Mouse (Mus musculus): ENCODE data around the gene Crip1. TPM values are rescaled to one million over a fixed set of nuclear protein-coding genes. Genes with fewer than 3 reads are reported as not detected.

Gene Crip1
- total RNA-seq, 2 experiments from 2014 or later, result 301 to 312 TPM

DNA sequence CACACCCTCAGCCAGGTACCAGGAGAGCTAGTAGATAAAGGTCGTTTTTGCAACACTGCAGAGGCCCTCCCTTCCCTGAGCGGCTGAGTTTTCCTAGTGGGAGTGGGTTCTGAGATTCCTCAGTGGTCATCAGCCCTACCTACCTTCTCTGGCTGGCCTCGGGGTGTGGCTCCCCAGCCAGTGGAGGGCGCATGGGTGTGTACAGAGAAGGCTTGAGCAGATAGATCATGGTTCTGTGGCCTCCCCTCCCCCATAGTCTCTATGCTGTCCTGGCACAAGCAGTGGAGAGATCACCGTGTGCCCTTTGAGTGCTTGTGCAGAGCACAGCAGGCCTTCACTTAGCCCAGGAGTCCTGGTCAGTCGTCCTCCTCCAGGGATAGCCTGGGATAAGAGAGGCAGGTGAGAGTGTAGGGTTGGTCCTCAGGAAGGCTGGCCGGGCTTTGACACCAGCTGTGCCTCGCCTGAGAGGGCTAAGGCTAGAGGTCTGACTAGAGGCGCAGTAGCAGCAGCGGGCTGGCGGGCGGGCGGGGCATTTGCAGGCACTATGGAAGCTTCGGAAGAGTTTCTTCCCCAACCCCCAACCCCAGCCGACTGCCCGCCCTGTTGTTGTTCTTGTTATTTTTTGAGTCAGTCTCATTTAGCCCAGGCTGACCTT, 2.4 kb downstream of the Crip1 start:
- peak; percentile 79 for DNase-seq

DNA sequence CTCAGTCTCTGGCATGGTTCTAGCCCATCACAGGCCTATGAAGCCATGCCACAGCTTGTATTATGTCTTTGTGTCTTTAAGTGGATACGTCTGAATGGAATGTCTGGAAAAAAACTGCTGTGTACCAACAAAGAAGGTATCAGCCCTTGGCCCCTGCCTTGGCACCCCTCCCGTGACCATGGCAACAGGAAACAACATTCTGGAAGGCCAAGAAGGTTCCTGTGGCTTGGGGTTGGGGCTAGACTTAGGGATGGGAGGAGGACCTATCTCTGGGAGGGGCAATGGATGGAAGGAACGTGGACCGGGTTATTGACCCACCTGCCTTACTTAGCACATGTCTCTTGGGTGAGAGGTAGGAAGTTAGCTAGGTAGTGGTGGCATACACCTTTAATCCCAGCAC, 3.2 kb downstream of the Crip1 start:
- peak; percentile 63 for DNase-seq

DNA sequence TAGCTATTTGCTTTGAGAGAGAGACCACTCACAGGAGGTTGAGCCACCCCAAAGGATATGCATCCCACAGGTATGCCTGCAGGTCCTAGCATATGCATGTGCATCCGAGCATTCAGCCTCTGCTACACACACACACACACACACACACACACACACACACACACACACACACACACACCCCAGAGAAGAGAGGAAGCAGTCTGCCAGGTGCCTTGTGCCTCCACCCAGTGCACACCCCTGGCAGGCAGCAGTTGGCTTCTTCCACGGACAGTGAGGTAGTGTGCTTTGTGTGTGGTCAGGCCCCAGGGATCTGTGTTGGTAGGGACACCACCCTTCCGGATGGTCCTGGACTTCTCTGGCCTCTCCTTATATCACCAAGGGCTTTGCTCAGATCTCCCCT, 3.8 kb downstream of the Crip1 start:
- no peak for DNase-seq

DNA sequence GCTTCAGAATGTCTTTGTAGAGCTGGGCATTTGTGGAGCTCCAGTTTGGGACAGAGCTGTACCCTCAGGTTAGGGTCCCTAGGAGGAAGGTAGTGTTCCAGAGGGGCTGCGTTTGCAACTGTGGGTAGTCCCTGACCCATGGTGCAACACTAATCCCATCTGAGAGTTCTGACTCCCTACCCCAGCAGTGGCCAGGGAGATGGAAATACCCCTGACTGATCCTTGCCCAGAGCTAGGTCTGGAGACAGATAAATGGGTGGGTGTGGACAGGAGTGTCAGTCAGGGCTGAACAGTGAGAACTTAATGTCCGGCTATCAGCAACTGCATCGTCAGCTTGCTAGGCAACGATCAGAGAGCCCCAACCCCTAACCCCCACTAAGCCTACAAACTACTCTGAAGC, 4.5 kb downstream of the Crip1 start:
- no peak for DNase-seq

DNA sequence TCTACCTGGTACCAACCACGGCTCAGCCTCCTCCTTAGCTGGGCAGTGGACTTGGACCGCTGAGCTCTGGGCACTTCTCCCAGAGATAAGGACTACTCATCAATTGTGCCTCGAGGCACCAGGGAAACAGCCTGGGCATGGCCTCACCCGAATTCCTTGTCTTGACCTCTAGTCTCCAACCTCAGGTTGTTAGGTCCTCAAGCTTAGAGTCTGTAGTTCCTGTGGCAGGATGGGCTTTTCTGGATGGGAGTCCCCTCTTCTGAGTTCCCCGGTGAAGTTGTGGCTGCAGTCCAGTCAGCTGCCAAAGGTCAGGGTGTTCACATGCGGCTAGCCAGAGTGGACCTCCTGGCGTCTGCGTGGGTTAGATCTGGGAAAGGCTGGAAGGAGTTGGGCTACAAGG, 4.9 kb downstream of the Crip1 start:
- peak; percentile 36 for DNase-seq

DNA sequence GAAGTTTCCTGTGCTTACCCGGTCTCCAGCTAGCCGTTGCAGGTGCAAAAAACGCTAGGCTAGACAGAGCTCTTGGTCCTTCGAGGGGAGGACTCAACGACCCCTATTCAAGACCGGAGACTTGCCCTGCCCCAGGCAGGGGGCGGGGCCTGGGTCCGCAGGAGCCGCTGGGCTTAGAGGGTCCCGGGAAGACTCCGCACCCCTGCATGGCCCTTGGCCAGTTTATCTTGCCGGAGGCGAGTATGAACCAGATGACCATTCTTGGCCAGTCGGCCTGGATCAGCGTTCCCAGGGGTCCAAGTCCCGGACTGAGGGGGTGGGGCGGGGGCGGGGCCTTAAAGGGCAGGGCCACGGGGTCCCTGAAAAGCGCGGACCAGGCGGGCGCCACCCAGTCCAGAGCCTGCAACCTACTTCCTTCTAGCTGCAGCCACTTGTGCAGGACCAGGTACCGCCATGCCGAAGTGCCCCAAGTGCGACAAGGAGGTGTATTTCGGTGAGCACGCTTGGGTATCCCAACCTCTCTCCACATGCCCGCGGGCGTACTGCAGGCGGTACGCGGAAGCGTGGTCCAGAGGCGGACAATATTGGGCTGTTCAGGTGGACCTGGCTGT, 5.7 kb downstream of the Crip1 start:
- peak; percentile 68 for DNase-seq

DNA sequence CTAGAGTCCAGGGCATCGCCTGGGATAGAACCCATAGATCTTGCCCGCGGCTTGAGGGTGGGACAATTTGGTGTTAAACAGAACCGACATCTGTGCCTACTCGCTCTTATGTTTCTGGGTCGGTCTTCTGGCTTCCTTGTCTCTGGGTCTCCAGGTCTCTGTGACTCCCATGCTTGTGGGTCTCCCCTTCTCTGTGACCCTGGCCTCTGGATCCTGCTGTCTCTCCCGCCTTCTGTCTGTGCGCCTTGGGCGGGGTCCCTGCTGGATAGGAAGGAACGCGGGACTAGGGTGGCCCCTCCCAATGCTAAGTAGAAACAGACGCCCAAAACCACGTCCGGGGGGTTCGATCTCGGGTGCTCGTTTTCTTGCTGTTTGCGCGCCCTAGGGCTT, 6.2 kb downstream of the Crip1 start:
- peak; percentile 53 for DNase-seq

DNA sequence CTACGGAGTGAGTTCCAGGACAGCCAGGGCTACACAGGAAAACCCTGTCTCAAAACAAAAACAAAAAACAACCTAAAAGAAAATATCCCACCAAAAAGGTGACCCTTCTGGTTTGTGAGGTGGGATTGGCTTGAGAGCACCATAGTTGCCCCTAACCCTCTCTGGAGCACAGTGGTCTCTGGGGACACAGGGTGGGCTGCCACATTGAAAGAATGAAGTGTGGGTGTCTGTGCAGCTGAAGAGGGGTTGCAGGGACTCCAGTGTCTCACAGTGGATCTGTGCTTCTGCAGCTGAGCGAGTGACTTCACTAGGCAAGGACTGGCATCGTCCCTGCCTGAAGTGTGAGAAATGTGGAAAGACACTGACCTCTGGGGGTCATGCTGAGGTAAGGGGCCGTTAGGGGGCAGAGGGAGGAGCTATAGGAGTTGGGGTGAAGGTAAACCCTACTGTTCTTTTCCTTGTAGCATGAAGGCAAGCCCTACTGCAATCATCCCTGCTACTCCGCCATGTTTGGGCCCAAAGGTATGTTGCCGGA, 6.9 kb downstream of the Crip1 start:
- no peak for DNase-seq

DNA sequence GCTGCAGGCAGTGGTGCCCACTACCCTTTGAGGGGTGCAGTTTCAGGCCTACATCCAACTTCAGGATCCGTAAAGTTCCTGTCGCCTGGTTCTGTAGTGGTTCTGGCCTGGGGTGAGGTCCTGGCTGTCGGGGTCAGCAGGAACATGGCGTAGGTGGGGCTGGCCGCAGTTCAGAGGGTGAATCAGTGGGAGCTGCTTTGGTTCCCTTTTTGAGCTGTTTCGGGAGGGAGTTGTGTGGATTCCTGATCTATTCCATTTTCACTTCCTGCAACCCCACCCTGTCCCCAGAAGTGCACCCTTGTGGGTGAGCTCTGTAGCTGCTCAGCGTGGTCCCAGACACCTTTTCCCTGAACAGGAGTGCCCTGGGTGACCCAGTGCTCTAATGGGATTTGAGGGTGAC, 7.9 kb downstream of the Crip1 start:
- DNase-seq, result no peak

DNA sequence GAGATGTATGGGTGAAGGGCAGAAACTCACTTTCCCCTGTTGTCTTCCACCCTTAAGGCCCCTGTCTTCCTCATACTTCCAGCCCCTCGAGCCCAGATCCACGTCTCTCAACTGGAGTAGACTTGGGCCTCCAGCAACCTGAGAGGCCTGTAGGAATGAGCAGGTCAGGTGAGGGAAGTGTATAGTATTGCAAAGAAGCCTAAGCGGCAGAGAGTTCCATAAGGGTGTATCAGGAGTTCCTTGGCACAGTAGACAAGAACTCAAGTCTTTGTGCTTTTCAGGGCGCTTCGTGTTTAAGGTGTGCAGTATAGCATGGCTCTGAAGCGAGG, 8.6 kb downstream of the Crip1 start:
- DNase-seq, result no peak

DNA sequence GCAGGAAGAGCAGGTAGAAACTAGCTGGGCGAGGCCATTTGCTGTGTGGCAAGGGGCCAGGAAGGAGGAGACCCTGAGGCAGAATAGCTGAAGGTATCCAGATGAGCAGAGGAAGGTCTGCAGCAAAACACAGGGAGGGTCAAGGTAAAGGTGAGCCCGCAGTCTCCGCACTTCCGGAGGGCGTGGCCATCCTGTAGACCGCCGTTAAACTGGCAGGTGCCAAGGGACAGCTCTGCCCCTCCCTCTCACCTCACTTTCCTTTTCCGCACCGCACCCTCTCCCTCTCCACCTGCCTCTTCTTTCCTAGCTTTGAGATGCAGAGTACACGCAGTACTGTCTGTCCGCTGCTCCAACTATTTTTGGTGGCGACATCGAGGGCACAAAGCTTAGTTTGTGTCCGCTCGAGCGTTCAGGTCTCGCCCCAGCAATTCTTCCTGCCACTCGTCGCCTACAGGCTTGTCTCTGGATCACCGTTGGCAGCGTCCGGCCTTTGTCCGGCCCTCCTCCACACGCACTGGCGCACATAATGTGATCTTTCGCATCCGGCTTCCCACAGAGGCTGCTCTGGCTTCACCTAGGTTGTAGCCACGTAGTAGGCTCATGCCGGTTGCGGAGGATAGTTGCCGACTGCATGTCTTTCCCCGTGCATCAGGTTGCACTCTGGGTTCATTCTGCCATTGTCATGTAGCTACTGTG, 9.1 kb downstream of the Crip1 start:
- DNase-seq, result peak; percentile 67

DNA sequence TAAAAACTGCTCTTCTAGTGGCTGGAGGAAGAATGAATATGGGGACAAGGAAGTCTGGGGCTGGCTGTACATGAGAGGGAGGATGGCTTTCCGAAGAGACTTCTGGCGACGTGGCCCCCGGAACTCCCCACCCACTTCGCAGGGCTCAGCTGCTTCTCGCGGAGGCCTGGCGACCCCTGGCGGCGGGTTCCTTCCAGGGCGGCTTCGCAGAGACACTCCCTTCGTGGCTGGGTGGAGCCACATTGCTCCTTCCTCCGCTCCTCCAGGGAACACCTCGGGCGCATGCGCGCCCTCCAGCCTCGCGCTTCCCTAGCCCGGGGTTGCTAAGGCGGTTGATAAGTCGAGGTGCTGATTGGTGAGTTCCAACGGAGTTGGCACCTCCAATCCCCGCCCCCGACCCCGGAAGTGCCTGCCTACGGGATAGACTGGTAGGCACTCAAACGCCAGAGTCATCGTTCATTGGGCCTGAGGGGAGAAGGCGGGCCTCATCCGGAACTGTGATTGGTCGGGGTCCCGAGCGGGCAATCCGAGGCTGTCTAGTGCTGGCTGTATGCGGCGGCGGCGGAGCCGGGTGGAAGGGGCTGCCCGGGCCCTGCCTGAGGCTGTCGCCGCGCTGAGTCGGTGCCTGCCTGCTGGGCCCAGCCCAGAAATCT, 9.9 kb downstream of the Crip1 start, which contains the start of gene Tedc1:
Gene Tedc1 (plus strand): TSS at position 535 of the 653 bp plus-strand sequence.
- peak; percentile 100 for DNase-seq

DNA sequence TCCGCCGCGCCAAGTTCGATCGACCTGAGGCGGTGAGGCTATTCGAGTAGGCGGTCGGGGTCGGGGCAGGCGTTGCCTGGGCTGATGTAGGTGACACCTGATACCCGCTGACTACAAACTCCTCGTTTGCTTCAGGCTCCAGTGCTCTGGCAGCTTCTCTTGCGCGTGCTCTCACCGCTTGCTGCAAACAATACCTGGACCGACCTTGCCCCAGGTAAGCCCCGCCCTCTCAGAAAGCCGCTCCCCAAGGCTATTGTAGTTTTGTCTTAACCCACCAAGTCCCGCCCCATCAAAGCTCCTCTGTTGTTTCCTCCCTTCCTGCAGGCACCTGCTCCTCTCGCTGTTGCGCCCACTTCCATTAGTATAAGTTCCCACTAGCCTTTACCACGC, 10.4 kb downstream of the Crip1 start:
- DNase-seq, result no peak

DNA sequence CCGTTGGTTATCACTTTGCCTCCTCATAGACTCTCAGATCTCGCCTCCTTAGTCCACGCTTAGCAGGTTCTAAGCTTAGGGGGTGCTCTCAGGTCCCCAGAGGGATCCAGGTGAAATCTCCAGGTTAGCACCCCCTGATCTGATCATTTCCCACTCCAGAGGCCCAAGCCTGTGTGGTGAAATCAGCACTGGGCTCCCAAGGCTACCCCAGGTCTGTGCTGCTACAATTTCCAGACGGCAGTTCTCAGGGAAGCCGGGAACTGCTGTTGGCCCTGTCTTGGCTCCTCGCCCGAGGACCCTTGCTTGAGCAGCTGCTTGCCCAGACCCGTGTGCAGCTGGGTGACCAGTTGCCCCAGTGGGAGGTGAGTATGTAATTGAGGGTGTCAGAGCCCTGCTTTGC, 10.9 kb downstream of the Crip1 start:
- peak; percentile 37 for DNase-seq

DNA sequence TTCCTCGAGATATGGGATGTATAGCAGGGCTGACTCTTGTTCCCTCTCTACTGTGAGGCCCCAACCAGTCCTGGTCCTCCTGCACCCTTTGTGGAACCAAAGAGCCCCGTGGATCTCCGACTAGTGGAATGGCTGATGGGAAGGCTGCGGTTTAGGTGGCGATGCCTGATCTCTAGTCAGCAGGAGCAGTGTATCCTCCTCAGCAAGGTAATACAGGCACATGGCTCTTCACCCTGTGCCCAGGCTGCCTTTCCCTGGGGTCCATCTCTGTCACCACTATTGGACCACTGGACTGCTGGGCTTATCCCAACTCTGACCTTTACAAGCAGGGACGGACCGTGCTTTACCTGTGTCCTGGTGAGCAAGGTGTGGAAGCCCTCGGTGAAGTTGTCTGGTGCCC, 11.4 kb downstream of the Crip1 start:
- no peak for DNase-seq

DNA sequence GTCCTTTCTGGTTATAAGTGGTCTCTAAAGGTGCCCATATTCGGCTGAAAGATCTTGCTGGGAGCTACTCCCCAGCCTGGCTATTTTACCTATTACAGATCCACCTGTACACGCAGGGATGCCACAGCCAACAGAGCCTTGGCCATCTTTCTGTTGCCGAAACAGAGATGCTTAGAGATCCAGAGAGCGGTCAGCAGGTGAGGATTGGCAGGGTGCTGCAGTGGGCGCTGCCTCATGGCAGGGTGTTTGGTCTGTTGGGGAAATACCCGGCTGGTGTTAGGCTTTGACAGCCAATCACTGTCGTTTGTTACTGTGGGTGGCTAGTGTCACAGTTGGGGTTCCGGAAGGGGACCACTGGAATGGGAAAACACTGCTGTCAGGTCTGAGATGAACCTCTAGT, 11.9 kb downstream of the Crip1 start:
- no peak for DNase-seq

DNA sequence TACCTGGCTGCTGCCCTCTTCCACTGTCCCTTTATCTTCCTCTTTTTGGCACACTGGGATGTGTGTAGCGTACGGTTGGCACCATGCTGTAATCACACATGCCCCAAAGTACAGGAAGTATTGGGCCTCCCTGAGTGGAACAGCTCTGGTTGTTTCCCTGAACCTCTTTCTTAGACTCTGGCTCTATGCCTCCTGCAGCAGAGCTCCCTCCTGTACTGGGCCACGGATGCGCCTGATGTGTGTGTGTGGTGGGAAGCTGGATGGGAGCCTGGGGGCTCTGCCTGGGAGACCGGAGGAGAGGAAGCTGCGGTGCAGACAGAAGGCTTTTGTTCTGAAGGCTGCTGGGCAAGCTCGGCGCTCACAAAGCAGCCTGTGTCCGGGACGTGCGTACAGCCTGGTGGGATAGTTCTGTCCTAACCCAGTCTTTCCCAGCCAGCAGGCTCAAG, 17.5 kb downstream of the Crip1 start:
- peak; percentile 24 for DNase-seq

DNA sequence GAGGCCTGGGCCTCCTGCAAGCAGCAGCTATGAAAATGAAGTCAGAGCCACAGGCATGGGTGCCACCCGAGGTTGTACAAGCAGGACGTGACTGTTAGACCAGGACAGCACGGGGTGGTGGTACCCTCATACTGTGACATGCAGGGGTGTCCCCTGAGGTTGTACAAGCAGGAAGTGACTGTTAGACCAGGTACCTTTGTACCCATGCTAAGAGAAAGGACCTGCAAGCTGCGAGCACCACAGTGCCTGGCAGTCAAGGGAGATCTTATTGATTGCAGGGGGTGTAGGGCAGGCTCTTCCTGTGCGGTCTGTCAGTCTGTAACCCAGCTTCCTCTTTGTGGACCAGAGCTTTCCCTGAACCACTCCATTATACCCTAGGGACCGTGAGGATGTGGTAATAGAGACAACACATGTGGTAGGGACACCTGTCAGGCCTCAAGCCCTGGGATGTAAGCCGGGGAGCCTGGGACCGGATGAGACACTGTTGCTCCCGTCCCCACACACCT, 22.0 kb downstream of the Crip1 start:
- DNase-seq, result no peak

DNA sequence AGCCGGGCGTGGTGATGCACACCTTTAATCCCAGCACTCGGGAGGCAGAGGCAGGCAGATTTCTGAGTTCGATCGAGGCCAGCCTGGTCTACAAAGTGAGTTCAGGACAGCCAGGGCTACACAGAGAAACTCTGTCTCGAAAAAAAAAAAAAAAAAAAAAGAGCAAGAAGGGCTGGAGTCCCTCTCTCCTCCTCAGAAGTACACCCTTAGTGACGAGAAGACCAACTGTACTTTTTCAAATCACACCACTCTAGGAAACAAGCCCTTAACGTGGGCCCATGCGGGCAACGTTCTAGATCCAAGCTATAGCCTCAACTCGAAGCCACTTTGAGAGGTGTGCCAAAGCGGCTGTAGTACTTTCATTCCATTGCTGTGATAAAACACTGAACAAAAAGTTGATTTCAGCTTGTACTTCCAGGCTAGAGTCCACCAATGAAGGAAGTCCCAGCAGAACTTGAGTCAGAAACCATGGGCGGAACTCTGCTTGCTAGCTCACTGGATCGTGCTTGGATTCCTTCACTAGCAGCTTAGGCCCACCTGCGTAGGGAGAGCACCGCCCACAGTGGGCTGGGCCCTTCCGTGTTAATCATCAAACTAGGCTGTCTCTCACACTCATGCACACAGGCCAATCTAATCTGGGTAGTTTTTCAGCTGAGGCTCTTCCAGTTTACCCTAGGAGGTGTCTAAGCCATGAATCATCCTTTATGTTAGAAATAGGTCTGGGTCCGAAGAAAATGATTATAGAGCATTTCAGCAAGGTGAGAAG, 31.0 kb downstream of the Crip1 start:
- no peak for DNase-seq

DNA sequence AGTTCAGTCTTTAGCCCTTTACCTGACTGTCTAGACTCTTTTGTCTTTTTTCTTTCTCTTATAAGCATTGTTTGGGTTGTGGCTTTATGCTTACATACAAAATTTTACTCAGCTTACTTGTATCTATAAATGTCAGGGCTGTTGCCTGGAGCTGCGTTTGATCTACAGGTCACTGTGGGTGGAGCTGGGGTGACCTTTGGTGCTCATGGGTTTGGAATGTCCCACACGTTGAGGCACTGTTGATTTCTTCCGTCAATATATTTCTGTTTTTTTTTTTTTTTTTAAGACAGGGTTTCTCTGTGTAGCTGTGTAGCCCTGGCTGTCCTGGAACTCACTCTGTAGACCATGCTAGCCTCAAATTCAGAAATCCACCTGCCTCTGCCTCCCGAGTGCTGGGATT, 34.9 kb downstream of the Crip1 start:
- no peak for DNase-seq

DNA sequence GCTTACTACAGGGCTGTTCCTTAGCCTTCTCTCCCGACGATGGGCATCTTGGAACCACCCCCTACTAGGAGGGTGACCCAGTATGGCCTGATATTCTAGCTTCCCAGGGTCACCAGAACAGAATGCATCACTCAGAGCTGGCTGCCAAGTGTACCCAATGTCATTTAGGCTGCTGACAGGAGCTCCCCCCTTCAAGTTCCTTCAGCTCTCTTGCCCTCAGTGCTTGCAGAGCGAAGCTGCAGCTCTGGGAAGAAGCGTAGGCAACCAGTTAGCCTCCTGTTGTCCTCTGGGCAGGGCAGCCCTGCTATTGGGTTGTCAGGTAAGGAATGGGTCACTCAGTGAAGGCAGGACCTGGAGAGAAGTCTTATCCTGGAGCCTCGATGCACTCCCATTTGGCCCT, 38.8 kb downstream of the Crip1 start:
- DNase-seq, result no peak
